Mouse (Mus musculus): ENCODE measurements at regions not wholly inside any gene's neighbourhood (a gene's known extent, or its start where the extent isn't known, plus 50 kb on each side); places are given as distances from the start of the nearest gene placed in this dataset.
"Not testable (repeated sequence)": the region's sequence is repeated elsewhere in the genome, so short reads cannot be mapped to it uniquely, and the experiment has no call there.

DNA sequence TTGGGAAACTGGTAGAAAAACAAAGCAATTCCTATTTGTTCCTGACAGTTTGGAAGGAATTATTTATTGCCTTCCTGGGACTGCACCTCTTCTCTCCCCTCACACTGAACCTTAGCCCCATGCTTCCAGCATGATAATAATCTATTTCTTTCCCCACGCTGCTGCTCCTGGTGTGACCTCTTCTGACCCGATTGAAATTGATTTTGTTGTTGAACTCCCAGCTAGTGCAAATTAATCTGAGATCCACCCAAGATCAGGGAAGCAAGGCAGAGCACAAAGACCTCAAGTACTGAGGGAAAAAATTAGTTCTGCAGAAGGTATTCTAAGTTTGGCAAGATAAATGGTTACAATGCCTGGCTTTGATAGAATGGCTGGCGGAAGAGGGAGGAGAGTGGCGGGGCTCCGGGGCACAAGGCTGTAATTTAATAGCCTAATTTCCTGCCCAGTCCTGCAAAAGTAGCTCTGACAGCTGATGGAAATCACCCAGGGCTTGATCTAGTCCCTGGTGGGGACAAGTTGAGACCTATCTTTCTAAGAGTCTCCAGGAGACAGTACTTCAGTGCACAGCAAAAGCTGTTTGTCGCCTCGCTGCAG lies 604.6 kb upstream of the Sox11 start:
- no peak for TF ChIP-seq POLR2A (IDR thresholded peaks at IDR 0.05; ENCODE audit: extremely low read depth, insufficient read depth, low read length)
- no peak for TF ChIP-seq CTCF (IDR thresholded peaks at IDR 0.05; ENCODE audit: extremely low read depth, insufficient read depth, low read length)
- Histone ChIP-seq H3K4me1 (ENCODE audit: control insufficient read depth, insufficient read depth, low read length) (0 out of 2 replicates have a peak, but pooled peaks cover 2% of the 10 kb centered on the region), H3K27ac (ENCODE audit: insufficient read depth, low read length) (no peak overlapping the region), H3K4me3 (ENCODE audit: insufficient read depth, low read length) (no peak overlapping the region)

GRCm38 (mm10) chr12:27945411-27945810 lies 603.0 kb upstream of the Sox11 start:
- TF ChIP-seq POLR2A (IDR thresholded peaks at IDR 0.05; ENCODE audit: extremely low read depth, insufficient read depth, low read length) = no peak
- TF ChIP-seq CTCF (IDR thresholded peaks at IDR 0.05; ENCODE audit: extremely low read depth, insufficient read depth, low read length) = no peak
- Histone ChIP-seq H3K4me1 (ENCODE audit: control insufficient read depth, insufficient read depth, low read length) (0 out of 2 replicates have a peak, but pooled peaks cover 2% of the 10 kb centered on the region), H3K27ac (ENCODE audit: insufficient read depth, low read length) (no peak overlapping the region), H3K4me3 (ENCODE audit: insufficient read depth, low read length) (no peak overlapping the region)

DNA sequence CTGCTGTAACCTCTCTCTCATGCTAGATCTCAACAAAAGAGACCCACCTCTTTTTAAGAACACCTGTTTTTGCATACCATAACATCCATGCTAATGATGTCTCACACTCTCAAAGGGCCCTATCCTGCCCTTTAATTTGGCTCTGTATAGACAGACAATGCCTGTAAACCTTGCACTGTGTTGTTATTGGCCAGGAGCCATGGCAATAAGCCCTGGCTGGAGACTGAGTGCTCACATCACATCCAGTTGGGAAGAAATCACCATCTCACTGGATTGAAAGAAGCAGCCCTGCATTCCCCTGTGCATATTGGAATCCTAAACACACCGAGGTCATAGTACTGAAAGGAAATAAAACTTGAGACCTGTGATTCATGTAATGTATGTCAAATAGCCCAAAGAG lies 598.7 kb upstream of the Sox11 start:
- Histone ChIP-seq H3K27ac (ENCODE audit: insufficient read depth, low read length) (no peak overlapping the region), H3K4me3 (ENCODE audit: insufficient read depth, low read length) (no peak overlapping the region), H3K4me1 (ENCODE audit: control insufficient read depth, insufficient read depth, low read length) (0 out of 2 replicates have a peak, but pooled peaks cover 2% of the 10 kb centered on the region)
- TF ChIP-seq POLR2A (IDR thresholded peaks at IDR 0.05; ENCODE audit: extremely low read depth, insufficient read depth, low read length) (no peak), CTCF (IDR thresholded peaks at IDR 0.05; ENCODE audit: extremely low read depth, insufficient read depth, low read length) (no peak)

DNA sequence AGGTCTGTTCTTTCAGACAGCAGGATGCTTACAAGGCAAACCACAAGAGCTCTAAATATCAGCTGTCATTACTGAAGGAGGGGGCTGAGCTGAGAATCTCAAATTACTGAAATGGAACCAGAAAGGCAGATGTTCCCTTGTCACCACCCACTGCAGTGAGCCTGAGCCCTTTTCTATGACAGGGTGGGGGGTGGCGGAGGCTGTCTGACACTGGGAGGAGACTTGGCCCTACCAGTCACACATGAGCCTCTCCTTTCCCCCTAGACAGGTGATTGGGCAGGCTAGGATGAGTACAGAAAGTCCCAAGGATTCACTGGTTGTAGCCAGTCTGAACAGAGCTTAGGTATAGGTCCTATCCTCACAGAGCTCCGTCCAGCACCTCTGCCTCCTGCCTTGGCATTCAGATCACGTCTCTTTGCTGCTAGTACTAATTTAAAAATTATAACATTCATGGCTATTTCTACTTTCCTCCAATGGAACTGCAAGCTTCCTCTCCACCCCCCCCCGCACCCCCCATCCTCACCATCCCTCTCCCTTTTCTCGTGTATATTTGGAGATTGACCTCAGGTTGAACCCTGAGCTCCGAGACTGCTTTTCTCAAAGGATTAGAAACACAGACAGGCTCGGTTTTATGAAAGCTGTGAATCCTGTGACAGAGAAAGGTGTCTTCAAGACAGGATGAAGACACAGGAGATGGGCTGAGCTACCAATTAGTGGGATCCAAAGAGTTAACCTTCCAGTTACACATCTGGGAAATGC lies 590.2 kb upstream of the Sox11 start:
- Histone ChIP-seq H3K4me1 (ENCODE audit: control insufficient read depth, insufficient read depth, low read length) (no peaks in the 10 kb centered on the region; the same call in 1 of the 2 replicates), H3K4me3 (ENCODE audit: insufficient read depth, low read length) (no peak overlapping the region), H3K27ac (ENCODE audit: insufficient read depth, low read length) (0 out of 2 replicates have a peak overlapping the region, but pooled peaks have one; percentile 19)
- no peak for TF ChIP-seq CTCF (IDR thresholded peaks at IDR 0.05; ENCODE audit: extremely low read depth, insufficient read depth, low read length)
- TF ChIP-seq POLR2A (IDR thresholded peaks at IDR 0.05; ENCODE audit: extremely low read depth, insufficient read depth, low read length) = no peak

DNA sequence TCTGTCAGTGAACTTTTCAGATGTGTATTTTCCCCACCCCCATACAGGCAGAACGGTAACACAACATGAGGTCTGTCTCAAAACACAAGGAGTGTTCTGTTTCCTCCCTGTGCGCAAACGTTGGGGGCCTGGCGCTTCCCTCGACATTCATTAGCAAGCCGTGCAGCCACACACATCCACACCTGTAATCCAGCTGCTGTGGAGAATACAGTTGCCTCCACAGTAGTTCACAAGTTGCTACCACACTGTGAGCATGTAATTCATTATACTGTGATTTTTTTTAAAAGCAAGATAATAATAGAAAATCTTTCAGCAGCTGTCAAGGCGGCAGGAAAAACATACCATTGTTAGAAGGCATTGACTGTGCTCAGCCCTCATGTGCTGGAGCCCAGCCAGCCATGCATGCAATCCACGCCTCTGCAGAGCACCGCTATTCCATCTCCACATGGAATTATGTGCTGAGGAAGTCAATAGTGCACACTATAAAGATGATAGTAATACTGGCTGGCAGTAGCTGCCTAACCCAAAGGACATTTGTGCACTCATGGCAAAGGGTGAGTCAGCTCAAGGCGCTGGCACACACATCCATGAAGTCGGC lies 586.1 kb upstream of the Sox11 start:
- H3K27ac ChIP-seq (ENCODE audit: insufficient read depth, low read length) = no peak overlapping the region
- TF ChIP-seq POLR2A (IDR thresholded peaks at IDR 0.05; ENCODE audit: extremely low read depth, insufficient read depth, low read length) (no peak), CTCF (IDR thresholded peaks at IDR 0.05; ENCODE audit: extremely low read depth, insufficient read depth, low read length) (no peak)
- no peaks in the 10 kb centered on the region; the same call in 1 of the 2 replicates for H3K4me1 ChIP-seq (ENCODE audit: control insufficient read depth, insufficient read depth, low read length)
- H3K4me3 ChIP-seq (ENCODE audit: insufficient read depth, low read length) = no peak overlapping the region

- TF ChIP-seq CTCF (IDR thresholded peaks at IDR 0.05; ENCODE audit: extremely low read depth, insufficient read depth, low read length) = no peak
- Histone ChIP-seq H3K4me1 (ENCODE audit: control insufficient read depth, insufficient read depth, low read length) (no peaks in the 10 kb centered on the region), H3K4me3 (ENCODE audit: insufficient read depth, low read length) (no peak overlapping the region), H3K27ac (ENCODE audit: insufficient read depth, low read length) (no peak overlapping the region)
Observed at GRCm38 (mm10) chr12:27926730-27927129, 584.4 kb upstream of the Sox11 start.

GRCm38 (mm10) chr12:27920607-27921006 lies 578.2 kb upstream of the Sox11 start:
- H3K4me3 ChIP-seq (ENCODE audit: insufficient read depth, low read length) = no peak overlapping the region

DNA sequence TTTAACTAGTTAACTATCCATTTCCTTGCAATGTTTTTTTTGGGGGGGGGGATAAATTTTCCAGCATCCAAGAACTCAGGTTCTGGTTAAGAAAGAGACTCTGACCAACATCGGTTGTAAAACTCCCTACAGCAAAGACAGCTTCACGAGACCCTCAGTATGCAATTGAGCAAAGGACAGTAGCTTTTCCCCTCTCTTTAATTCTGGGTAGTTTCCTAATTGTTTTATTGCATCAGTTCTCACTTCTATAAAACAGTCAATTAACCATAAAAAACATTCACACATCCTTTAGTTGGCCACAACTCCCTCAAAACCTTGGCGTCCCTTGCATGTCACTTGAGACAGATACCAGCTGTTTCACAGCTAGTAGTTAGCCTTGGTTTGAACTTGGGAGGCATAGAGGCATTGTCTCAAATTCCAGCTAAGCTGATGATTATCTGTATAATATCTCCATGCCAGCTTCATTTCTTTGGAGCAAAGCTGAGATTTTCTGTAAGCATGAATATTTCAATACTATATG lies 574.1 kb upstream of the Sox11 start:
- Histone ChIP-seq H3K4me3 (ENCODE audit: insufficient read depth, low read length) (no peak overlapping the region), H3K27ac (ENCODE audit: insufficient read depth, low read length) (no peak overlapping the region), H3K4me1 (ENCODE audit: control insufficient read depth, insufficient read depth, low read length) (no peaks in the 10 kb centered on the region)
- TF ChIP-seq CTCF (IDR thresholded peaks at IDR 0.05; ENCODE audit: extremely low read depth, insufficient read depth, low read length) = no peak
- TF ChIP-seq POLR2A (IDR thresholded peaks at IDR 0.05; ENCODE audit: extremely low read depth, insufficient read depth, low read length) = no peak

More at GRCm38 (mm10) chr12:27920607-27921006, 578.2 kb upstream of the Sox11 start:
- TF ChIP-seq POLR2A (IDR thresholded peaks at IDR 0.05; ENCODE audit: extremely low read depth, insufficient read depth, low read length) (no peak), CTCF (IDR thresholded peaks at IDR 0.05; ENCODE audit: extremely low read depth, insufficient read depth, low read length) (no peak)
- Histone ChIP-seq H3K4me1 (ENCODE audit: control insufficient read depth, insufficient read depth, low read length) (no peaks in the 10 kb centered on the region), H3K27ac (ENCODE audit: insufficient read depth, low read length) (no peak overlapping the region)

- H3K4me3 ChIP-seq (ENCODE audit: insufficient read depth, low read length) = no peak overlapping the region
- no peaks in the 10 kb centered on the region for H3K4me1 ChIP-seq (ENCODE audit: control insufficient read depth, insufficient read depth, low read length)
- TF ChIP-seq POLR2A (IDR thresholded peaks at IDR 0.05; ENCODE audit: extremely low read depth, insufficient read depth, low read length) (no peak), CTCF (IDR thresholded peaks at IDR 0.05; ENCODE audit: extremely low read depth, insufficient read depth, low read length) (no peak)
- H3K27ac ChIP-seq (ENCODE audit: insufficient read depth, low read length) = no peak overlapping the region
Observed at GRCm38 (mm10) chr12:27909417-27910100, 567.2 kb upstream of the Sox11 start.

GRCm38 (mm10) chr12:27896682-27897081 lies 554.3 kb upstream of the Sox11 start:
- not testable (repeated sequence) for H3K4me1 ChIP-seq (ENCODE audit: control insufficient read depth, insufficient read depth, low read length); H3K4me3 ChIP-seq (ENCODE audit: insufficient read depth, low read length); H3K27ac ChIP-seq (ENCODE audit: insufficient read depth, low read length)

Measured in cortical plate, adult 2 months (tissue).